Mouse (Mus musculus): ENCODE measurements at regions not wholly inside any gene's neighbourhood (a gene's known extent, or its start where the extent isn't known, plus 50 kb on each side); places are given as distances from the start of the nearest gene placed in this dataset.

DNA sequence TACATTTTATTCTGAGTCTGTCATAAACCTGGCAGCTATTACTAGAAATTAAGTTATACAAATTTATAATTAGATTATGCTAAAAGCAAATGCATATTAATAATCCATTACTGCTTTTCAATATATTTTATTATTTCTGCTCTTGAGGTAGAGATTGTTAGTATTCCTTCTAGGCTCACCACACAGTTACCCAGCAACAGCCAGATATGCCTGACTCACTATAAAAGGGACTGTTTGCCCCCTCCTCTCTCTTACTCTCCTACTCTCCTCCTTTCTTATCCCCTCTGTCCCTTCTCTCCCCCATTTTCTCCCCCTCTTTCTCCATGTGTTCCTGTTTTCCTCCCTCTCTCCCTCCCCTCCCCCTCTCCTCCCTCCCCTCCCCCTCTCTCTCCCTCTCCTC lies 98.7 kb downstream of the 4930505A04Rik start:
- no peak for DNase-seq

DNA sequence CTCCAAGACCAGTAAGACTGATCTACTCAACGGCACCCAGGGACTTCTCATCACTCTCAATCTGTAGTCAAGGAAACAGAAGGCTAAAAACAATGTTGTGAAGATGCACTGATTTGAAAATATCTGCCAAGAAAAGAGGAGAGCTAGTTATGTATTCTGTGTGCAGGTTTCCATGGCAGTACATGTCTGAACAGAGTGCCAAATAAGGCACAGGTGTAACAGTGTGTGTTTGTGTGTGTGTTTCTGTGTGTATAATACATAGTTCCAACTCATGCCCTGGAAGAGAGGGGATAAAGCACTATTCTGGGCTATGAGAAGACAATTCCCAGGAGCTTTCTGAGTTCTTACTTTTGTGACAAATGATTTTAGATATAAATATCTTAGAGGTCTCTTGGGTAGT lies 99.7 kb downstream of the 4930505A04Rik start:
- DNase-seq = no peak

DNA sequence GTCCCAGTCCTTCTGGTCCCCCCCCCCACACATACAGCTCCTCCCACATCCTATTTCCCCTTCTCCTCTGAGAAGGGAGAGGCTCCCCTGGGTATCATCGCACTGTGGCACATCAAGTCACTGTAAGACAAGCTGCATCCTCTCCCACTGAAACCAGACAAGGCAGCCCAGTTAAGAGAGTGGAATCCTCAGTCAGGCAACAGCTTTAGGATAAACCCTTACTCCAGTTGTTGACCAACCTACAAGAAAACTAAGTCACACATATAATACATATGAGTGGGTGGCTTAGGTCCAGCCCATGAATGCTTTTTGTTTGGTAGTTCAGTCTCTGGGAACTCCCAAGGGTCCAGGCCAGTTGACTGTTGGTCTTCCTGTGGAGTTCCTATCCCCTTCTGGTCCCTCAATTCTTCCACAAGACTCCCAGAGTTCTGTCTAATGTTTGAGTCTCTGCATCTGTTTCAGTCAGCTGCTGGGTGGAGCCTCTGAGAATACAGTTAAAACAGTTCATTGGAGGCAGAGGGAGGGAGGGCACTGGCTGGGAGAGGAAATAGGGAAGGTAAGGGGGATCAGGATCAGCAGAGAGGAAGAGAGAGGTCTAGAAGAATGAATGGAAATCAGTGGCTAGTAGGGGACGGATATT lies 101.7 kb upstream of the Sptbn1 start:
- DNase-seq = no peak

DNA sequence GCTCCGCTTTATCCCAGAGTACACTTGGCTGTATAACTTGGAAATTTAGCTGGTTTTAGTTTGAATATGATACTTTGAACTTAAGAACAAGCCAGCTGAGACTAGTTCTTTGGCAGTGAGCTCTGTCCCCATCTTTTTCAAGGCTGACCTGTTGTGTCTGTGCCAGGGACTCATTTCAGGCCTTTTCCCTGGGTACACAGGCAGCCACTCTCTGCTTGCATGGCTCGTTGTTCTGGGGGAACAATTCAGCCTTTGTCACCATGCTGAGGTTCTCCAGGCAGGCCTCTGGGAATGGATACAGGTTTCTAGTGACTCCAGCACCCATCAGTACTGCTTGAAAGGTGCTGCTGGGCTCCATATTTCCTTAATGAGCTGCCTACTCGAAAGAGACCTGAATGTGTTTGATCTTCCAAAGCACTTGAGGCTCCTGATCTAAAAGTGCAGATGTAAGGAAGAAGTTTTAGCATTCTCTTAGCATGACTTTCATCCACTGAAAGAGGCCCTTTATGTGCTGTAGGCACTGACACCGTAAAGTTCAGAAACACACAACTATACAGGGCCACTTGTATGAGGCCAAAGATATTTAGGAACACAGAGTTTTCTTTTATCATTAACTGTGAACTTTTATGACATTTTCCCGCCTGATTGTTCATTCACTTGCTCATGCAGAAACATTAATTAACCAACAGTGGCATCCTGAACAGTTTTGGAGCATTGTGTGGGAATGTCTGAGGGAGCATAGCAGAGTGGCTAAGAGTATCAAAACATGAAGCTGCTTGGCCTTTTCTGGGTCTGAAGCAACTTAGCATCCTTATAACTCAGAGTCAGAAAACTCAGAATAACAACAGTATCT lies 99.6 kb upstream of the Sptbn1 start:
- peak; percentile 58 for DNase-seq

DNA sequence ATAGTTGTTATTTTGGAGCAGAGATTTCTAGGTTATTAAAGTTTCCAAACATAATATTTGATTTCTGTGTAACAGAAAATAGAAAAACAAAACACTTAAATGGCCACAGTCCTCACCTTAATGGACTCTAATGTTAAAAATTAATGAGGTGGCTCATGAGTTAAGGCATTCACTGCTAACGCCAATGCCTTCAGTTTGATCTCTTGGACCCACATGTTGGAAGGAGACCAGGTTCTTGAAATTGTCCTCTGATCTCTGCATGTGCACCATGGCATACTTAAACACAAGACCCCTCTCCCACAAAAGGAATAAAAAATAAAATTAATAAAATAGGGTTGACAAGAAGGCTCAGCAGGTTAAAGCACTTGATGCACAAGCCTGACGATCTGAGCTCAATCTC lies 98.5 kb upstream of the Sptbn1 start:
- DNase-seq = no peak

DNA sequence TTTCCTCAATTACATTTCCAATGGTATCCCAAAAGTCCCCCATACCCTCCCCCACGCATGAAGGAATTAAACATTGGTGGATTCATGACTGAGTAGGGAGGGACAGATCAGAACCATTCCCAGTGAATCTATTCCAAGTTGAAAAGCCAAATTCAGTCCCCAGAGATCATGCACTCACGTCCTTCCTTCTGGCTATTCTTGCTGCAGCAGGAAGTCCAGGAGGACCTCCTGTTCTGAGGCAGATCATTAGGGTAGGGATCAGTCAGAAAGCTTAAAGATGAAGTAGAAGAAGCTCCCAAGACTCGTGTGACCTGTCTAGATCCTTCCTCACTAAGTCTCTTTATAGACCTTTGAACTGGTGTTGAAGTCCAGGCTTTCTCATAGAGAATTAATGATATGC lies 97.0 kb upstream of the Sptbn1 start:
- DNase-seq = no peak

DNA sequence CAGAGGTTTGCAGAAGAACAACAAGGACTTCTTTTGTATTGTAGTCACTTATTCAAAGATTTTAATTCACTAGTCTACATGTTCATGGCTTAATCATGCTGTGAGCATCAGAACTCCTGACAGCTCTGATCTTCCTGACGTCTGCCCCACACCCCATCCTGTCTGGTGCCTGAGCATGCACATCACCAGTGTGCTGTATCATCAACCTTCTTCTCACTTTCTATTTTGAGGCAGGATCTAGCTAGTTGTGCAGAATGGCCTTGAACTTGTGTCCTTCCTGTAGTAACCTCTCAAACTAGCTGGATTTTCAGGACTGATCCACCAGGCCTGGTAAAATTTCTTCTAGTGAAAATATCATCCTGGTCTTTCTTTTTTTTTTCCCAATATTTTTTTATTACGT lies 96.6 kb upstream of the Sptbn1 start:
- DNase-seq = no peak

DNA sequence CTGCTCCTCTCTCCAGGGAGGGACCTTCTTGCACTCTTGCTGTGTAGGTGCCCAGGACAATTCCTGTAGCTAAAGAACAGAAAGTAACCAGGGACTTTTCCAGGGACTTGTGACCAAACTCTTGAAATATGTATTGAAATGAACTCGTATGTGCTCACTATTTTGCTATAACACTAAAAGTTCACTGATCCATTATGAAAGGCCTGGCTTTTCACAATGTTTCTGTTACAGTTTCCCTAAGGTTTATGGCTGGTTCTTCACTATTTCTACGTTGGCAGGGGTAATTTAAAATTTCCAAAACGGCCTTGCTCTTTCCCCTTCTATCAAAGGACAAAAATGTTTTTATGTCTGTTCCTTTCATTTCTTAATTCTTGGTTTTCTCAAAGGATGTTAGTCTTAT lies 90.2 kb upstream of the Sptbn1 start:
- DNase-seq = no peak

DNA sequence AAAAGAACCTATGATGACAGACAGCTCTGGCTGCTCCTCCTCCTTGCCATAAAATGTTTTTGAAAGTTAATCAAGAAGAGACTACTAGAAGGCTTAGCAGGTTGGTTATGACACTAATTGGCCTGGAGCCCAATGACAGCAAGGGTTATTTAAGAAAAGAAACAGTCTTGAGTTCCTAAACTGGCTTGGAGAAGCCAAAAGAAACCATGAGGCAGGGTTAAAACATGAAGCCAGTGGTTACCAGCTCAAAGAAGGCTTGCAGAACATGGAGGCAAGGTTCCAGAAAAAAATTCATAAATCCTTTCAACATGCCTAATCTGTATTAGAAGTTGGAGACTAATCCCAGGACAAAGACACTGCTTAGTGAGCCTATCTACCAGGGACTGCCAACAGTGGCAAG lies 87.4 kb upstream of the Sptbn1 start:
- peak; percentile 20 for DNase-seq

DNA sequence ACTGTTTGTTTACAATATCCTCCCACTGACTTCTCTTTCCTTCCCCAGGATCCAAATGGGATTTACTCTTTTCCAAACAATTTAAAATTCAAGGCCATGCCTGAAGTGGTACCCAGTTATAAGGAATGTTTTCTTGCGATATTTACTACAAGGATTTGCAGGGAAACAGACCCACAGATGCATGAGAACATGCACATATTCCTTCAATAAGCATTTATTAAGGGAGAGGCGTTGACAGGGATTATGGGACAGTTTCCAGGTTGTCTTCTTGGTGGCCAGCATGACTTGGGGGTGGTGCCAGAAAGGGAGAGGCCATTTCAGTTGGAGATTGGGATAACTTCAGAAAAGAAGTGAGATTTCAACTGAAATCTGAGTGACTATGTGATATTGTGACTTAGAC lies 58.4 kb upstream of the Sptbn1 start:
- DNase-seq = no peak

Data from adrenal gland, postnatal 14 days (tissue).